Mouse (Mus musculus) liver, adult 2 months (tissue): ENCODE results near the gene Rpl18. TPM values are rescaled to one million over a fixed set of nuclear protein-coding genes. Genes with fewer than 3 reads are reported as not detected.
A peak's percentile ranks its signal among the peaks of the same experiment; 100 is the strongest.

Experiments used
- DNase-seq: peaks from one replicate; pipeline ENCODE4 v3.0.0-alpha.2; 2011; ENCODE audit warnings: low read depth, low spot score; ENCODE audit errors: extremely low read depth
- H3K27ac ChIP-seq: fragments of 200-500 bp; replicated peaks from 2 replicates; pipeline ENCODE4 v1.5.1; 2012; ENCODE audit warnings: low read depth, mild to moderate bottlenecking, control low read depth, inconsistent platforms, low read length; ENCODE audit not compliant: insufficient read depth
- H3K27me3 ChIP-seq: fragments of 200-500 bp; 2 replicates; pipeline ENCODE4 v1.6.1; 2012; ENCODE audit warnings: mild to moderate bottlenecking, moderate library complexity, low read length, inconsistent platforms; ENCODE audit not compliant: control insufficient read depth, insufficient read depth
- H3K36me3 ChIP-seq: fragments of 200-500 bp; 2 replicates; pipeline ENCODE4 v1.6.1; 2012; ENCODE audit warnings: low read length, inconsistent platforms; ENCODE audit not compliant: control insufficient read depth, insufficient read depth
- H3K4me1 ChIP-seq: fragments of 200-500 bp; 2 replicates; pipeline ENCODE4 v1.6.1; 2011; ENCODE audit warnings: low read length; ENCODE audit not compliant: control insufficient read depth, insufficient read depth
- H3K4me3 ChIP-seq: fragments of 200-500 bp; 2 replicates; pipeline ENCODE4 v1.5.1; 2011; ENCODE audit warnings: low read depth, mild to moderate bottlenecking, control low read depth, low read length, moderate library complexity; ENCODE audit not compliant: insufficient read depth
- H3K79me2 ChIP-seq: fragments of 200-500 bp; 2 replicates; pipeline ENCODE4 v1.6.1; 2012; ENCODE audit warnings: inconsistent platforms, mild to moderate bottlenecking, low read length, moderate library complexity; ENCODE audit not compliant: control insufficient read depth, insufficient read depth
- H3K9ac ChIP-seq: fragments of 200-500 bp; 2 replicates; pipeline ENCODE4 v1.6.1; 2012; ENCODE audit warnings: low read depth, mild to moderate bottlenecking, control low read depth, inconsistent platforms, low read length
- CTCF ChIP-seq: fragments of 200-500 bp; IDR thresholded peaks from 2 replicates; pipeline ENCODE4 v1.5.1; 2011; ENCODE audit warnings: low read depth, low read length, control low read depth
- POLR2A ChIP-seq: fragments of 200-500 bp; IDR thresholded peaks from 2 replicates; pipeline ENCODE4 v1.6.1; 2011; ENCODE audit warnings: low read length, control low read depth; ENCODE audit not compliant: insufficient read depth; ENCODE audit errors: extremely low read depth
- WGBS: fragments of 180-500 bp; shearing (Covaris S2); methylation state at CpG from one replicate; pipeline ENCODE4 v1.1.7; 2018; 5-methylcytosine and 5-hydroxymethylcytosine counted together
- polyA plus RNA-seq: library from polyadenylated mRNA; depleted of rRNA; stranded (reverse); fragments of >200 nt; gene quantifications from 2 replicates; pipeline ENCODE4 v1.2.3, GENCODE M21; 2012
- total RNA-seq: library from RNA; depleted of rRNA; stranded (reverse); fragments of >200 nt; gene quantifications from 2 replicates; pipeline ENCODE4 v1.2.3, GENCODE M21; 2014

The Rpl18 gene
- total and polyA plus RNA-seq, 2 experiments = 366 to 436 TPM

GRCm38 (mm10) chr7:45709677-45710355 is 5.4 kb upstream of the Rpl18 start:
- Histone ChIP-seq H3K4me1 (peaks cover 32% of the 10 kb centered on the region), H3K27ac (peak overlapping the region; percentile 1), H3K27me3 (no peaks in the 10 kb centered on the region), H3K9ac (0 out of 2 replicates have a peak overlapping the region, but pooled peaks have one; percentile 0), H3K79me2 (no peaks in the 10 kb centered on the region; the same call in 1 of the 2 replicates), H3K4me3 (no peak overlapping the region), H3K36me3 (peaks cover 11% of the 10 kb centered on the region)
- 51% methylated on average over 14 of the region's 14 CpGs for WGBS
- peak; percentile 53 for DNase-seq
- TF ChIP-seq POLR2A (peak; percentile 17; the same call in 1 of the 2 replicates), CTCF (no peak)

DNA sequence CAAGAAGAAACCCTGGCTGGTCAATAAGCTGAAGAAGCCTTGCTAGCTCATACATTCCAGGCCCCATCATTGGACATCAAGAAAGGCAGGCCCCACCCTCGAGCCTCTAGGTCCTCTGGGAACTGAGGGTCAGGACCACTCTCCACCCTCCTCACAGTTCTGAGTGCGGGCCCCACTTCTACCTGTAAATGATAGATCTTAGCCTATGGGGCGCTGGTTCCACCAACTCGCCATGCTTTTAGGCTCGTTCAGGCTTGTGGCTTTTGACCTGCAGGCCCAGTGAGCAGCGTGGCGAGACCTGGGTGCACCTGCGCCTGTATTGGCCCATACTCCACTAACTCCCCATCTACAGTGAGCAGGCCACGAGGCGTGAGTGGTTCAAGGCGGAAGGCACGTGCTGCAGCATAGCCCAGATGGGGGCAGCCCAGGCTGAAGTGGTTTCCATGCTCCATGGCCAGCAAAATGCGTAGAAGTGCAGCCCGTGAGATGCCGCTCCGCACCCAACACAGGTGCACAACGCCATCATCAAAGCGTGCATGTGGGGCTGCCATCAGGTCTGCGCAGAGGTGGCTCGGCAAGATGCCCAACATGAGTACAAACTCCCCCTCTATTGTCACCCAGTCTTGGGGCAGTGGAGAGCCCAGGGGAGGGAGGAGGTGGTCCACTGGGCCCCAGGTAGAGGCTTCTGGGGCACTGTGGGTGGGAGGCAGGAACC is 4.6 kb upstream of the Rpl18 start:
- DNase-seq = peak; percentile 61
- Histone ChIP-seq H3K27me3 (no peaks in the 10 kb centered on the region), H3K36me3 (peaks cover 11% of the 10 kb centered on the region), H3K79me2 (no peaks in the 10 kb centered on the region; the same call in 1 of the 2 replicates), H3K4me1 (peaks cover 34% of the 10 kb centered on the region), H3K9ac (peak overlapping the region; percentile 0; the same call in 1 of the 2 replicates), H3K27ac (peak overlapping the region; percentile 16; the same call in 1 of the 2 replicates), H3K4me3 (no peak overlapping the region)
- TF ChIP-seq POLR2A (peak; percentile 25; the same call in 1 of the 2 replicates), CTCF (peak; percentile 13; the same call in 1 of the 2 replicates)
- WGBS = 44% methylated on average over 20 of the region's 20 CpGs

GRCm38 (mm10) chr7:45711316-45712021 is 3.8 kb upstream of the Rpl18 start:
- Histone ChIP-seq H3K9ac (peak overlapping the region; percentile 59), H3K4me3 (peak overlapping the region; percentile 31; the same call in 1 of the 2 replicates), H3K79me2 (no peaks in the 10 kb centered on the region; the same call in 1 of the 2 replicates), H3K4me1 (peaks cover 40% of the 10 kb centered on the region), H3K27me3 (no peaks in the 10 kb centered on the region), H3K27ac (peak overlapping the region; percentile 97), H3K36me3 (peaks cover 11% of the 10 kb centered on the region)
- WGBS = 40% methylated on average over 24 of the region's 24 CpGs
- no peak for TF ChIP-seq CTCF
- TF ChIP-seq POLR2A = no peak
- DNase-seq = peak; percentile 42

- TF ChIP-seq CTCF = no peak
- TF ChIP-seq POLR2A = peak; percentile 59; the same call in 1 of the 2 replicates
- no peaks in the 10 kb centered on the region; the same call in 1 of the 2 replicates for H3K79me2 ChIP-seq
- peaks cover 43% of the 10 kb centered on the region for H3K4me1 ChIP-seq
- H3K27me3 ChIP-seq = no peaks in the 10 kb centered on the region
- H3K27ac ChIP-seq = peak overlapping the region; percentile 97
- H3K4me3 ChIP-seq = peak overlapping the region; percentile 31; the same call in 1 of the 2 replicates
- 57% methylated on average over 21 of the region's 21 CpGs for WGBS
- DNase-seq = peak; percentile 95
- H3K36me3 ChIP-seq = peaks cover 11% of the 10 kb centered on the region
- H3K9ac ChIP-seq = peak overlapping the region; percentile 59
These were observed 3.1 kb upstream of the Rpl18 start for GRCm38 (mm10) chr7:45712022-45712757.

GRCm38 (mm10) chr7:45713396-45713795 is 1.9 kb upstream of the Rpl18 start:
- Histone ChIP-seq H3K36me3 (peaks cover 11% of the 10 kb centered on the region), H3K27ac (peak overlapping the region; percentile 97), H3K9ac (peak overlapping the region; percentile 75), H3K27me3 (no peaks in the 10 kb centered on the region), H3K4me1 (peaks cover 40% of the 10 kb centered on the region), H3K4me3 (peak overlapping the region; percentile 50), H3K79me2 (peaks cover 4% of the 10 kb centered on the region; the same call in 1 of the 2 replicates)
- TF ChIP-seq CTCF (no peak), POLR2A (no peak)
- WGBS = 30% methylated on average over 16 of the region's 16 CpGs
- no peak for DNase-seq
